Mouse (Mus musculus) cerebellum, adult 8-10 months (tissue): ENCODE data around the gene Fam209.
A peak's percentile ranks its signal among the peaks of the same experiment; 100 is the strongest.

Experiments
- DNase-seq: peaks from one replicate; pipeline ENCODE4 v3.0.0; 2022

The Fam209 gene

GRCm38 (mm10) chr2:172480296-172480695 is 8.0 kb downstream of the Fam209 start:
- no peak for DNase-seq

- no peak for DNase-seq
These were observed 9.5 kb downstream of the Fam209 start for GRCm38 (mm10) chr2:172481654-172482385.

GRCm38 (mm10) chr2:172483766-172484413 is 11.6 kb downstream of the Fam209 start:
- no peak for DNase-seq

- DNase-seq = no peak
These were observed 12.5 kb downstream of the Fam209 start for GRCm38 (mm10) chr2:172484696-172485370.

GRCm38 (mm10) chr2:172496736-172497345 is 24.5 kb downstream of the Fam209 start:
- DNase-seq = no peak

- no peak for DNase-seq
These were observed 26.5 kb downstream of the Fam209 start for GRCm38 (mm10) chr2:172498823-172499222.

- DNase-seq = no peak
These were observed 28.5 kb downstream of the Fam209 start for GRCm38 (mm10) chr2:172500752-172501316.

- peak; percentile 3 for DNase-seq
These were observed 29.0 kb downstream of the Fam209 start for GRCm38 (mm10) chr2:172501341-172501740.

GRCm38 (mm10) chr2:172502168-172502567 is 29.8 kb downstream of the Fam209 start:
- DNase-seq = no peak

GRCm38 (mm10) chr2:172506121-172506520 is 33.8 kb downstream of the Fam209 start:
- DNase-seq = no peak

- DNase-seq = no peak
These were observed 37.9 kb downstream of the Fam209 start for GRCm38 (mm10) chr2:172510056-172510712.

GRCm38 (mm10) chr2:172510899-172511298 is 38.6 kb downstream of the Fam209 start:
- DNase-seq = no peak

- DNase-seq = no peak
These were observed 44.2 kb downstream of the Fam209 start for GRCm38 (mm10) chr2:172516407-172516992.

- no peak for DNase-seq
These were observed 48.5 kb downstream of the Fam209 start for GRCm38 (mm10) chr2:172520616-172521371.

- DNase-seq = no peak
These were observed 50.2 kb downstream of the Fam209 start for GRCm38 (mm10) chr2:172522528-172522927.
